Mouse (Mus musculus): ENCODE measurements around the gene Gmcl1.

The Gmcl1 gene

GRCm38 (mm10) chr6:86732276-86733173 is 658 bp downstream of the Gmcl1 start:
- peak; percentile 35 for DNase-seq

DNA sequence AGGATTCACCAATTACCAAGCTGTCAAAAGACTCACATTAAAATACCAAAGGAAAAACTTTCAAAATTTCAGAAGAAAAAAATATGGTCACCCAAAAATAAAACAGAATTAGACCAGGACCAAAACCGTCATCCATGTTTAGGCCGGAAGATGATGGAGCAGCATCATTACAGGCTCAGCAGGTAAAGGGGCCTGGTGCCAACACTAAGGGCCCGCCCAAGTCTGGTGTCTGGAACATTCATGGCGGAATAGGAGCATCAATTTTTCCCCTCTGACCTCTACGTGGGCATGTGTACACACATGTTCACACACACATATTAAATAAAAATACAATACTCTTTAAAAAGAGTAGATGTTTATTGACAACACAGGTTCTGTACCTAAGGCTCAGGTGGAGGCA is 4.5 kb downstream of the Gmcl1 start:
- no peak for DNase-seq

DNA sequence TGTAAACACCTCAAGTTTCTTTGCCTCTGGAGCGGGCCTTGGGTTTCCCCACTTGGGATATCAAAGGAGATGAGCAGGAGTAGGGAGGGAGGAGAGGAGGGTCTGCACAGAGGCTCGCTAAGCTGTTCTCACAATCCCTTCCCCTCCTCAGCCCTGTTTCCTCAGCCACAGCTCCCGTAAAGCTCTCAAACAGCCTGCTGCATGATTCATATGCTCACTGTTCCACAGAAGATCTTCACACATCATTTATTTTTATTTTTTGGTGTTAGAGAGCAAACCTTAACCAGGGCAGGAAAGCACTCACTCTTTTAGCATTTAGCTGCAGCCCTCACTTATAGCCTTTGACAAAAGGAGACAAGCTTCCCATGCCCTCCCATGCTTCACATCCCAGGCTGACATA is 11.2 kb downstream of the Gmcl1 start:
- no peak for DNase-seq

DNA sequence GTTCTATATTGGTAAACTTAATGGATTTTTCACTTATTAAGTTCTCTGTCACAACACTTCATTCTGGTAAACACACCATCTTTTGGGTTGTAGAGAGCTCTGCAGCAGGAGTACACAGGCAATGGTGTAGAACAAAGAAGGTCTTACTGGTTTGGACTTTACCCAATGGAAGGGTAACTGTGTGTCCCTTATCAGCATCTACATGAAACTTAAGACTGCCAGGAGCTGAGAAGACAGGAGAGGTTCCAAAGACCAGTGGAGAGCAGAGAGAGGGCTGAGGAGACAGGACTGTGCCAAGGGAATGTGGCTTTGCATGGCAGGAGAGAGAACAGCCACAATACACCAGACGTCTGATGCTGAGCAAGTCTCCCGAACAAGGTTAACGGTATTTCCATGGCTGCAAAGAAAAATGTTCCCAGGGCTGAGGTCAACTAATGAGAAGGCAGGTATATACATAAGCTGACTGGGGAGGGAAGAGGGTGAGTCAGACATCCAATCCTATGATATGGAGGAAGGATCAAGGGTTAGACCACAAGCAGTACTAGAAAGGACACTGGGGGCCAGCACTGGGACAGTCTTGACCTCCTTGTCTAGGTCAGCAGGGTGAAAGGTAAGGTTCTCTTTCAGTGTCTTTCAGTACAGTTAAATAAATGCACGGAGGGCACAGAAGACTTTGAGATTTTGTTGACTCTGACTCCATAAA is 25.0 kb downstream of the Gmcl1 start:
- DNase-seq, result no peak

GRCm38 (mm10) chr6:86702577-86702976 is 30.6 kb downstream of the Gmcl1 start:
- no peak for DNase-seq

DNA sequence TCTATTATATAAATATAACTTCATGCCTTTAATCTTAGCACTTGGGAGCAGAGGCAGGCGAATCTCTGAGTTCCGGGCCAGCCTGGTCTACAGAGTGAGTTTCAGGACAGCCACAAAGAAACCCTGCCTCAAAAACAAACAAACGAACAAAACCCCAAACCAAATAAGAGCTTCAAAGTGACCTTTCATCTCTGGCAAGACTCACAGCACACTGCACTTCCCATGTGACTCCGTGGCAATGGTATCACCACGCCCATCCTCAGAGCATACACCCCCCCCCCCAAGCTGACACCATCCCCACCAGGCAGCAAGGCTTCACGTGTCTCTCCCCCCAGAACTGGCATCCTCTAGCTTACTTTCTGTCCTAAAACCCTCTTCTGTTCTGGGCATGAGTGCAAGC is 35.3 kb downstream of the Gmcl1 start:
- DNase-seq, result no peak

DNA sequence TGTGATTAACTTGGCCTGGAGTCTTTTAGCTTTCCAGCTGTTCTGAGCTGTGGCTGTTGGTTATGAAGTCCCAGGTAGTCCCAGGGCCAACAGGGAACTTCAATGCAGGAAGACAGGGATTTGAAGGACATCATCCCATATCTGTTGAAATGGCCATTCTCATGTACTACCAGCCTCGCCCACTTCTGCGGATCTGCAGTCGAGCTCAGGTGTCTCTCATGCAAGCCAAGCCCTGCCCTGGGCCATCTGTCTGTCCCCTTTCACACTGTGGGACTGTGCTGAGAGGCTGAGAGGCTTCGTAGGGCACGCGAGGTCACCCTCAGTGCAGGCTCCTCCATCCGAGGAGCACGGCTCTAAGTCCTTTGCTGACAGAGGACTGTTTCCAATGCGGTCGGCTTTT is 37.0 kb downstream of the Gmcl1 start:
- DNase-seq, result no peak

GRCm38 (mm10) chr6:86694465-86694864 is 38.7 kb downstream of the Gmcl1 start:
- DNase-seq, result peak; percentile 61

DNA sequence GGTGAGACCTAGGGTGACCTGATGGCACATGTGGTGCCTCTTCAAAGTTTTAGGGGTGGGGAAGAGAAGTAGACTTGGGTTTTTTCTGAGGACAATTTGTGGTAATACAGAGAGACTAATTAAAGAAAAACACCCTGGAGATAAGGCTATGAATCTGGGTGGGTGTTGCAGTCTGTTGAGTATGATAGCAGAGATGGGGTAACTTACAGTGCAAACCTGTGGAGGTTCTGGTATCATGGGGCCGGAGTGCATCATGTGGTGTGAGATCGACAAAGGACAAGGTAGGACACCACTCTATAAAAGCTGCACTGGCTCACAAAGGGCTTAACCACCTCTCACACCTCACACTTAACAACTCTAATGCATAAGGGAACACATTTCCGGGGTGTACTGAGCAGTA is 43.5 kb downstream of the Gmcl1 start:
- no peak for DNase-seq

- DNase-seq, result no peak
These were observed 46.2 kb downstream of the Gmcl1 start for GRCm38 (mm10) chr6:86686971-86687370.

DNA sequence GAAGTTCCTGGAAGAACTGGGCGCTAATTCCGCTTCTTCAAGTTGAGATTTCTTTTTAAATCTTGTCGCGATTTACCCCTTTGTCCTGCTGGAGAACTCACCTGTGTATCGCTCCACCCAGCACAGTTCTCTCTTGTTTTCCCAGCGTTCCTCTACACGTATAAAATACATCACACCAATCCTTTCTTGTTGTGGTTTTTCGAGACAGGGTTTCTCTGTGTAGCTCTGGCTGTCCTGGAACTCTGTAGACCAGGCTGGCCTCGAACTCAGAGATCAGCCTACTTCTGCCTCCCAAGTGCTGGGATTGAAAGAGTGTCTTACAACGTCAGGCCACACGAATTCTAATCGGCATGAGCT is 48.5 kb downstream of the Gmcl1 start:
- DNase-seq, result no peak

- peak; percentile 95 for DNase-seq
These were observed 49.1 kb downstream of the Gmcl1 start, which contains the start of gene Snrnp27 for GRCm38 (mm10) chr6:86683872-86684654. TSS of gene Snrnp27 (minus strand) at chr6:86684522.

- DNase-seq, result no peak
These were observed 51.9 kb downstream of the Gmcl1 start for GRCm38 (mm10) chr6:86681289-86681688.

DNA sequence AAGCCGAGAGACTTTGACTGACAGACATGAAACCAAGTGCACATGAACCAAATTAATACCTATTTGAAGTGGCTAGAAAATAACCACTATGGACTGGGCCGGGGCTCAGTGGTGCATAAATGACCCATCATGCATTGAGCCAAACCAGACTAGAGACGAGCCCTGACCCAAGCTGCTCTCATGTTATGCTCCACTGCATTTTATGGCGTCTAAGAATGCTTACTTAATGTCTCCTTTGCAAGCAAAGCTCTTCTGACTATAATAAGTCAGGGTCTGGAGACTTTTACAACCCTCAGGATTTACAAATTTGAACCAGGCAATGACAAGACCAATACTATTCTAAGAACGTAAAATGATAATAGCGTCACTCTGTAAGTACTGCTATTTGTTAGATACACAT is 54.8 kb downstream of the Gmcl1 start:
- no peak for DNase-seq

DNA sequence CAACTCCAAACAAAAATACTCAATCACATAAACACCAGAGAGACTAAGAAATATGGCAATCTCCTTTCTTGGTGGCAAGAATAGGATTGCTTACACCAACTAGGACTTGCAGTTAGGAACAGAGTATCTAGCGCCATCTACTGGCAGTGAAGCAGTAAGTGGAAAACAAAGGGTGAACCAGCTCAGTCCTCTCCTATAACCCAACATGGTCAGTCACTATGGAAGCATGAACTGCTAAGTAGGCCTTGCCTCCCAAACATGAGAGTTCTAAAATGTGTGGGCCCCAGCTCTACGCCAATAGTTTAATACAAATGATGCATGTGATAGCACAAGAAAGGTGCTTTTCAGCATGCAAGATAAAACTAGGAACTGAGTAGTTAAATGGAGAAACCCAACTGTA is 62.3 kb downstream of the Gmcl1 start:
- DNase-seq, result peak; percentile 76

DNA sequence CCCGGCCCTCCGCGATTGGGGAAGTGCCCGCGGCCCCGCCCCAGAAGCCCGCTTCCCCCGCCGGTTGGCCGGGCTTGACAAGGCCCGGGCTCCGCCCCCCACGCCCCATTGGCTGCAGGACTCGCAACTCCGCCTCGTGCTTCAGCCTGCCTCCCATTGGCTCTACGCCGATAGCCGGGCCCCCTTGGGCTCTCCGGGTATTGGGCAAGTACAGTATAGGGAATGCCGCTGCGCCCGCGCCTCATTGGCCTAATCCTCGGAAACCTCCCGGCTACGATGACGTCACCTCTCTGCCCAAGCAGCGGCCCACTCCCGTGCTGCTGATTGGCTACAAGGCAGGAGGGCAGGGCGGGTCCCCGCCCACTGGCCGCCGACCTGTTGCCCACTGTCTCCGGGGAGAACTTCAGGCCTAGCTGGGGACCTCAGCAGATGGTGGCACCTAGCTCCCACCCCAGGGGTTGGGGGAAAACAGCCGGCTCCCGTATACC is 63.9 kb downstream of the Gmcl1 start:
- peak; percentile 100 for DNase-seq

- peak; percentile 25 for DNase-seq
These were observed 64.5 kb downstream of the Gmcl1 start, which contains the start of gene Mxd1 for GRCm38 (mm10) chr6:86668580-86669239. TSS of gene Mxd1 (minus strand) at chr6:86669161.

DNA sequence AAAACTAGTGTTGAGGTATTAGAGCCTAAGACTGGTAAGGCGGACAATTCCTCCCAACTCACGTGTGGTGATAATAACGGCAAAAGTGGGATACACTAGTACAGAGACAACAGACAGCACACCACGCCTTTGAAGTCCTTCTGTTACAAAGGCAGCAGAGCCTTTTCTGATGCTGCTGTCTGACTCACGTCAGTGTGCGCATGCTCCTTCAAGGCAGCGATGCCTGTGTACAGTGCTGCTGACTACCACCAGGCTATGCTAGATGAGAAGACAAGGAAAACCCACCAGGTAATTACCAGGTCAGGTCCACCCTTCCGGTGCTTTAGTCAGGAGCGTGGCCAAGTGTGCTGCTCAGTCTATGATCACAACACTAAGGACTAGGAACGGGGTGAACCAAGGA is 66.1 kb downstream of the Gmcl1 start:
- DNase-seq, result no peak

DNA sequence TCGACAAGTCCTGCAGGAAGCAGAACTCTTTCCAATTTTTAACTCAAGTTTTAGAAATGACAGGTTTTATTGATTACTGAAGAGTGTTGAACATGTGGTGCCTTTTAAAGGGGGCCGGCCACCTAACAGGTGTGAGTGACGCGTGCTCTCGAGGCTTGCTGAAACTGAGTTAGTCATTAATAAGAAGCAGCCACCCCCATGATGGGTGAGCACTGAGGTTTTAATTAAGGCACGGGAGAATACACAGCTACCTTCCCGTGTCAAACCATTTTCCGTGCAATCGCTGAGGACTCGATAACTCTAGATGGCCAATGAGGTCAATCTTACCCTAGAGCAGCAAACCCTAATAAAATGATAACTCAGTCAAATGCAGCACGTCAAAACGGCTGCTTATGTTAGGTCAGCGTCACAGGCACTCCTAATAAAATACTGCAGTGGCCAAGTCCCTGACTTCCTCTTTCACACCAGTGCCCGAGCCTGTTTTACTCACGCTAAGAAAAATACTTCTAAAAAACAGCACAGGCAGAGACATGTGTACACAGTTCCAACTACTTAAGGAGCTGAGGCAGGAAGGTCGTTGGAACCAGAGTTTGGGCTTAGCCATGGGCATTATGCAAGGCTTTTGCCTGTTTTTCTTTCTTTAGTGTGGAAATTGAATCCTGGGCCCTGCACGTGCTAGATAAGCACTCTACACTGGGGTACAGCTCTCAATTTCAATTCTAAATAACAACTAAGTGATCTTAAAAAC is 67.4 kb downstream of the Gmcl1 start:
- no peak for DNase-seq

DNA sequence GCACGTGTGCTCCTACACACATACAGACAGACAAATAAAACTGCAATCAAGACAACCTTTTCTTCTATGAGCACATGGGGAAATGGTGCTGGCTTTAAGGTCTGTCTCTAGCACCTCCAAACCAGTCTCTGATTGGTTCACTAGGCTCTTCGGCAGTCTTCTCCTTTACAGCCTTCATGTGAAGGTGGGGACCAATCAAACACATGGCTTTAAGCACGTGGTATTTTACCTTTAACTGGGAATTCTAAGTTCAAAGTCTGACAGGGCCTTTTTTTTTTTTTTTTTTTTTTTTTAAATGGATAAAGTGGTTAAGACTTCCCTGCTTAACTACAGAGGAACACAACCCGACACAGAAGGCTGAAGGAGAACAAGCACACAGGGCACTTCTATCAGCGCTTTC is 68.1 kb downstream of the Gmcl1 start:
- no peak for DNase-seq

DNA sequence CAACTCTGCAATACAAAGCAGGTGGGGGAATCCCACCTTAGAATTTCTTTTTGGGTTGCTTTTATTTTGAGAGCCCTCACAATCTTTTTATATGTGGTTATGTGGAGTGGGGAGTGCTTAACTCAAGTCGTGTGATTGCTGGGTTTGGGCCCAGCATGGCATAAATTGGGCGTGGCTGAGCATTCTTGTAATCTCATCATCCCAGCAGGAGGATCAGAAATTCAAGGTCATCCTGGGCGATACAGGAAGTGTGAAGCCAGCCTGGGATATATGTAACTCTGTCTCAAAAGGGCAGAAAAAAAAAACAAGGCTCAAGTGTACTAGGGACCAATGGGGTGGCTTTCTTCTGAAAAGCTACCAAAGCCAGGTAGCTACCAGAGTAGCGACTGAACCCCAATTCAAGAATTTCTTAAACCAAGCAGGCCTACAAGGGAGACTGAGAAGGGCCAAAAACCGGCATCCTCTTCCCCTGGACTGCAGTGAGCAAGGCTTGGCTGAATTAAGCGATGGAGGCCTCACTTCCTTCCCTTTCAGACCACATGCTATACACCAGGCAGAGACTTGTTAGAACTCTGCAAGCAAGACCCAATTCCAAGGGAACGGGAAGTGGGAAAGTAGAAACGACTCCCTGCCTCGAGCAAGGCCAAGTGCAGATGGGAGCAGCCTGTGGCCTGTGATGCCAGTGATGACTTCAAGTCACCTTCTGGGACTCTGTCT is 72.9 kb downstream of the Gmcl1 start:
- no peak for DNase-seq

Data from lung, postnatal 10 days (tissue).